Mouse (Mus musculus) lung, postnatal 0 days (tissue): ENCODE data around the gene Ewsr1.

Source experiments
- CTCF ChIP-seq: IDR thresholded peaks from 2 replicates; pipeline ENCODE4 v1.5.1; 2016; ENCODE audit warnings: antibody characterized with exemption, mild to moderate bottlenecking
- EP300 ChIP-seq: IDR thresholded peaks from 2 replicates; pipeline ENCODE4 v1.6.1; 2016; ENCODE audit warnings: antibody characterized with exemption, mild to moderate bottlenecking, control low read depth

- TF ChIP-seq CTCF, result no peak
- no peak for TF ChIP-seq EP300
Observed at GRCm38 (mm10) chr11:5089147-5089546, 9.9 kb downstream of the Ewsr1 start.
